Mouse (Mus musculus) heart, postnatal 25 days (tissue): ENCODE results near the gene Hid1. TPM values are rescaled to one million over a fixed set of nuclear protein-coding genes. Genes with fewer than 3 reads are reported as not detected.

Experiments
- DNase-seq: peaks from one replicate; pipeline ENCODE4 v3.0.0; 2022; ENCODE audit warnings: low spot score
- intact Hi-C: fragments of 180-260 bp; cut with DNase I; formaldehyde crosslinking; loops from one replicate; pipeline ENCODE4 v1.15.1; 2025
- total RNA-seq, 2 experiments: library from RNA; stranded (reverse); gene quantifications; 2 replicates each; pipeline ENCODE4 v1.2.3; 2021

Hid1 gene
- total RNA-seq, 2 experiments from 2014 or later = 4.2 to 5.4 TPM

GRCm38 (mm10) chr11:115377254-115377653, 9.7 kb upstream of the Hid1 start:
- intact Hi-C loops = no loop called here
- DNase-seq = no peak

GRCm38 (mm10) chr11:115376722-115377121, 9.2 kb upstream of the Hid1 start:
- DNase-seq = no peak
- intact Hi-C loops = no loop called here

- intact Hi-C loops = no loop called here
- DNase-seq = no peak
These were observed 7.3 kb upstream of the Hid1 start for GRCm38 (mm10) chr11:115374695-115375425.

- intact Hi-C loops = no loop called here
- peak; percentile 63 for DNase-seq
These were observed 6.5 kb upstream of the Hid1 start for GRCm38 (mm10) chr11:115373805-115374694.

- DNase-seq = no peak
- intact Hi-C loops = no loop called here
These were observed 5.2 kb upstream of the Hid1 start for GRCm38 (mm10) chr11:115372737-115373136.

- intact Hi-C loops = no loop called here
- no peak for DNase-seq
These were observed 4.5 kb upstream of the Hid1 start for GRCm38 (mm10) chr11:115372015-115372414.

GRCm38 (mm10) chr11:115371354-115371753, 3.8 kb upstream of the Hid1 start:
- intact Hi-C loops = no loop called here
- DNase-seq = no peak

- intact Hi-C loops = no loop called here
These were observed 2.8 kb upstream of the Hid1 start for GRCm38 (mm10) chr11:115370368-115370767.

GRCm38 (mm10) chr11:115366706-115367394, 706 bp downstream of the Hid1 start:
- intact Hi-C loops = no loop called here
- DNase-seq = no peak

More at GRCm38 (mm10) chr11:115370368-115370767, 2.8 kb upstream of the Hid1 start:
- DNase-seq = no peak

GRCm38 (mm10) chr11:115366039-115366705, 1.4 kb downstream of the Hid1 start:
- intact Hi-C loops = no loop called here
- DNase-seq = no peak

- intact Hi-C loops = no loop called here
- no peak for DNase-seq
These were observed 3.4 kb downstream of the Hid1 start for GRCm38 (mm10) chr11:115364136-115364535.

- intact Hi-C loops = loop anchor here (2.0 to 5.0 kb wide), 2 partner anchors 53 to 68 kb away; no protein-coding TSS in a partner anchor
- no peak for DNase-seq
These were observed 7.8 kb downstream of the Hid1 start for GRCm38 (mm10) chr11:115359726-115360125.

- intact Hi-C loops = loop anchor here (2.0 to 5.0 kb wide), 2 partner anchors 54 to 68 kb away; no protein-coding TSS in a partner anchor
- DNase-seq = no peak
These were observed 8.3 kb downstream of the Hid1 start for GRCm38 (mm10) chr11:115359293-115359692.

- DNase-seq = no peak
- intact Hi-C loops = loop anchor here (1.0 to 5.0 kb wide), 3 partner anchors 54 to 115 kb away; no protein-coding TSS in a partner anchor
These were observed 9.1 kb downstream of the Hid1 start for GRCm38 (mm10) chr11:115358468-115358867.

- DNase-seq = no peak
- intact Hi-C loops = loop anchor here (1.0 to 5.0 kb wide), 2 partner anchors 32 to 152 kb away; partner anchors contain the start of gene Ush1g
These were observed 13.4 kb downstream of the Hid1 start for GRCm38 (mm10) chr11:115354183-115354582.

- DNase-seq = no peak
- intact Hi-C loops = loop anchor here (5.0 kb wide), 1 partner anchor 151 kb away; no protein-coding TSS in a partner anchor
These were observed 14.2 kb downstream of the Hid1 start for GRCm38 (mm10) chr11:115353375-115353774.

- no peak for DNase-seq
- intact Hi-C loops = loop anchor here (5.0 kb wide), 1 partner anchor 148 kb away; no protein-coding TSS in a partner anchor
These were observed 17.6 kb downstream of the Hid1 start for GRCm38 (mm10) chr11:115349976-115350375.

GRCm38 (mm10) chr11:115348681-115349248, 18.8 kb downstream of the Hid1 start:
- DNase-seq = no peak
- intact Hi-C loops = no loop called here

GRCm38 (mm10) chr11:115345515-115345914, 22.0 kb downstream of the Hid1 start:
- no peak for DNase-seq
- intact Hi-C loops = no loop called here
